Mouse (Mus musculus) lung, embryonic 14.5 days (tissue): ENCODE data around the gene Pip4k2a. TPM values are rescaled to one million over a fixed set of nuclear protein-coding genes. Genes with fewer than 3 reads are reported as not detected.

Experiments
- ATAC-seq: fragments of 200-750 bp; cut with Nextera tagmentation; 2 replicates; pipeline ENCODE4 v1.8.0; 2017; ENCODE audit warnings: mild to moderate bottlenecking, moderate TSS enrichment, moderate library complexity; ENCODE audit not compliant: insufficient read depth
- DNase-seq: peaks from one replicate; pipeline ENCODE4 v3.0.0-alpha.2; 2015
- H3K27ac ChIP-seq: fragments of 300-500 bp; sonication (generic); 2 replicates; pipeline ENCODE4 v1.5.1; 2014; ENCODE audit warnings: low read depth, mild to moderate bottlenecking, moderate library complexity
- H3K27me3 ChIP-seq: fragments of 300-500 bp; sonication (generic); 2 replicates; pipeline ENCODE4 v1.6.1; 2014; ENCODE audit warnings: low read length, control low read depth; ENCODE audit not compliant: insufficient read depth
- H3K36me3 ChIP-seq: fragments of 300-500 bp; sonication (generic); 2 replicates; pipeline ENCODE4 v1.6.1; 2014; ENCODE audit warnings: control low read depth; ENCODE audit not compliant: insufficient read depth
- H3K4me1 ChIP-seq: fragments of 300-500 bp; sonication (generic); 2 replicates; pipeline ENCODE4 v1.6.1; 2014; ENCODE audit warnings: antibody characterized with exemption, control low read depth; ENCODE audit not compliant: insufficient read depth
- H3K4me2 ChIP-seq: fragments of 300-500 bp; sonication (generic); 2 replicates; pipeline ENCODE4 v1.6.1; 2014; ENCODE audit warnings: mild to moderate bottlenecking
- H3K4me3 ChIP-seq: fragments of 300-500 bp; sonication (generic); 2 replicates; pipeline ENCODE4 v1.5.1; 2014; ENCODE audit warnings: low read depth, low read length
- H3K9ac ChIP-seq: fragments of 300-500 bp; sonication (generic); 2 replicates; pipeline ENCODE4 v1.6.1; 2014
- H3K9me3 ChIP-seq: fragments of 300-500 bp; sonication (generic); 2 replicates; pipeline ENCODE4 v1.6.1; 2016; ENCODE audit warnings: low read depth, low read length, control low read depth
- CTCF ChIP-seq: IDR thresholded peaks from 2 replicates; pipeline ENCODE4 v1.5.1; 2016; ENCODE audit warnings: antibody characterized with exemption, low read depth
- WGBS: fragments of 180-500 bp; shearing (Covaris S2); extraction: QIAGEN DNeasy Blood & Tissue Kit; methylation state at CpG from one replicate; pipeline ENCODE4 v1.1.7; 2014; 5-methylcytosine and 5-hydroxymethylcytosine counted together
- polyA plus RNA-seq: library from polyadenylated mRNA; unstranded; fragments of >200 nt; fragmentation: Nextera tagmentation; extraction: Ambion mirVana; gene quantifications from 2 replicates; pipeline ENCODE4 v1.2.1, GENCODE M21; 2014

The Pip4k2a gene
- polyA plus RNA-seq, 1 experiment from 2014 or later = 10.2 TPM

- H3K4me2 ChIP-seq = no peak overlapping the region
- no peak overlapping the region for H3K9ac ChIP-seq
- no peak overlapping the region for H3K27ac ChIP-seq
- no peaks in the 10 kb centered on the region for H3K9me3 ChIP-seq
- H3K4me1 ChIP-seq = no peaks in the 10 kb centered on the region
- no peak for TF ChIP-seq CTCF
- H3K4me3 ChIP-seq = no peak overlapping the region
- ATAC-seq (no peak), DNase-seq (no peak)
- WGBS = 78% methylated on average over 3 of the region's 3 CpGs
- H3K36me3 ChIP-seq = no peaks in the 10 kb centered on the region
- no peaks in the 10 kb centered on the region for H3K27me3 ChIP-seq
Observed at GRCm38 (mm10) chr2:18884277-18884676, 113.6 kb downstream of the Pip4k2a start.

GRCm38 (mm10) chr2:18874626-18875025 is 123.3 kb downstream of the Pip4k2a start:
- ATAC-seq = no peak
- DNase-seq = no peak

GRCm38 (mm10) chr2:18874063-18874462 is 123.9 kb downstream of the Pip4k2a start:
- WGBS = 81% methylated on average over 8 of the region's 8 CpGs

More at GRCm38 (mm10) chr2:18874626-18875025, 123.3 kb downstream of the Pip4k2a start:
- H3K9ac ChIP-seq = no peak overlapping the region
- no peak for TF ChIP-seq CTCF
- H3K4me2 ChIP-seq = no peak overlapping the region
- no peaks in the 10 kb centered on the region for H3K9me3 ChIP-seq
- H3K27me3 ChIP-seq = no peaks in the 10 kb centered on the region
- no peaks in the 10 kb centered on the region for H3K4me1 ChIP-seq
- WGBS = 95% methylated on average over 7 of the region's 7 CpGs
- no peak overlapping the region for H3K4me3 ChIP-seq
- H3K27ac ChIP-seq = no peak overlapping the region
- H3K36me3 ChIP-seq = no peaks in the 10 kb centered on the region

GRCm38 (mm10) chr2:18873440-18873839 is 124.5 kb downstream of the Pip4k2a start:
- ATAC-seq (no peak), DNase-seq (no peak)
- Histone ChIP-seq H3K27me3 (no peaks in the 10 kb centered on the region), H3K4me1 (no peaks in the 10 kb centered on the region), H3K9ac (no peak overlapping the region), H3K36me3 (no peaks in the 10 kb centered on the region), H3K9me3 (no peaks in the 10 kb centered on the region), H3K4me2 (no peak overlapping the region), H3K4me3 (no peak overlapping the region), H3K27ac (no peak overlapping the region)
- 69% methylated on average over 3 of the region's 3 CpGs for WGBS
- no peak for TF ChIP-seq CTCF

More at GRCm38 (mm10) chr2:18874063-18874462, 123.9 kb downstream of the Pip4k2a start:
- H3K9me3 ChIP-seq = no peaks in the 10 kb centered on the region
- H3K27me3 ChIP-seq = no peaks in the 10 kb centered on the region
- H3K9ac ChIP-seq = no peak overlapping the region
- H3K36me3 ChIP-seq = no peaks in the 10 kb centered on the region
- no peak overlapping the region for H3K4me3 ChIP-seq
- H3K4me2 ChIP-seq = no peak overlapping the region
- ATAC-seq = no peak
- no peak overlapping the region for H3K27ac ChIP-seq
- DNase-seq = no peak
- no peak for TF ChIP-seq CTCF
- H3K4me1 ChIP-seq = no peaks in the 10 kb centered on the region

GRCm38 (mm10) chr2:18872797-18873196 is 125.1 kb downstream of the Pip4k2a start:
- Histone ChIP-seq H3K9me3 (no peaks in the 10 kb centered on the region), H3K36me3 (no peaks in the 10 kb centered on the region), H3K4me3 (no peak overlapping the region), H3K4me2 (no peak overlapping the region), H3K27me3 (no peaks in the 10 kb centered on the region), H3K4me1 (no peaks in the 10 kb centered on the region), H3K27ac (no peak overlapping the region), H3K9ac (no peak overlapping the region)
- DNase-seq (peak; percentile 90), ATAC-seq (no peak; the same call in 1 of the 2 replicates)
- WGBS = 2% methylated on average over 2 of the region's 2 CpGs
- TF ChIP-seq CTCF = peak; percentile 86

GRCm38 (mm10) chr2:18871087-18871486 is 126.8 kb downstream of the Pip4k2a start:
- Histone ChIP-seq H3K9ac (no peak overlapping the region), H3K27ac (no peak overlapping the region), H3K9me3 (no peaks in the 10 kb centered on the region), H3K4me3 (no peak overlapping the region), H3K4me2 (no peak overlapping the region), H3K27me3 (no peaks in the 10 kb centered on the region), H3K36me3 (no peaks in the 10 kb centered on the region), H3K4me1 (no peaks in the 10 kb centered on the region)
- ATAC-seq (no peak; the same call in 1 of the 2 replicates), DNase-seq (no peak)
- WGBS = 92% methylated on average over 3 of the region's 3 CpGs
- TF ChIP-seq CTCF = no peak

- H3K4me2 ChIP-seq = no peak overlapping the region
- H3K4me3 ChIP-seq = no peak overlapping the region
- 89% methylated on average over 2 of the region's 2 CpGs for WGBS
- no peaks in the 10 kb centered on the region for H3K4me1 ChIP-seq
- TF ChIP-seq CTCF = no peak
- DNase-seq = no peak
- no peaks in the 10 kb centered on the region for H3K27me3 ChIP-seq
- H3K9ac ChIP-seq = no peak overlapping the region
- ATAC-seq = no peak
- H3K27ac ChIP-seq = no peak overlapping the region
- H3K9me3 ChIP-seq = no peaks in the 10 kb centered on the region
- H3K36me3 ChIP-seq = 0 out of 2 replicates have a peak, but pooled peaks cover 5% of the 10 kb centered on the region
Observed at GRCm38 (mm10) chr2:18867069-18867468, 130.9 kb downstream of the Pip4k2a start.

GRCm38 (mm10) chr2:18864719-18865118 is 133.2 kb downstream of the Pip4k2a start:
- no peak overlapping the region for H3K9ac ChIP-seq
- H3K27me3 ChIP-seq = no peaks in the 10 kb centered on the region
- no peak for ATAC-seq
- DNase-seq = no peak
- 0 out of 2 replicates have a peak, but pooled peaks cover 5% of the 10 kb centered on the region for H3K36me3 ChIP-seq
- no peak overlapping the region for H3K4me2 ChIP-seq
- 83% methylated on average over 5 of the region's 5 CpGs for WGBS
- no peak overlapping the region for H3K4me3 ChIP-seq
- H3K27ac ChIP-seq = no peak overlapping the region
- H3K4me1 ChIP-seq = no peaks in the 10 kb centered on the region
- no peaks in the 10 kb centered on the region for H3K9me3 ChIP-seq
- no peak for TF ChIP-seq CTCF
